Mouse (Mus musculus) gastrocnemius, adult 8-10 months (tissue): Measurements from ENCODE around the gene Iqca. TPM values are rescaled to one million over a fixed set of nuclear protein-coding genes. Genes with fewer than 3 reads are reported as not detected.

Experiments used
- total RNA-seq, 4 experiments: library from RNA; stranded (reverse); gene quantifications; 2 replicates each; pipeline ENCODE4 v1.2.4; 2022

Gene Iqca
- total RNA-seq, 4 experiments from 2014 or later: not detected

Other genes with a start within 250 kb of the Iqca start
- gene Gbx2, start 222.2 kb downstream of the Iqca start, total RNA-seq: under 1 TPM; 0.38 to 0.68 (median 0.54) TPM
- 10 to 100 TPM; 20.8 to 25.7 (median 24.0) TPM for gene Asb18, start 138.7 kb downstream of the Iqca start, total RNA-seq
- gene Ackr3, start 50.6 kb upstream of the Iqca start, total RNA-seq: 10 to 100 TPM in 2 of 4 experiments, 1 to 10 TPM in 2; 7.3 to 13.2 (median 10.2) TPM